Mouse (Mus musculus) retina, embryonic 14.5 days (tissue): ENCODE results near the gene Gm49416.
A peak's percentile ranks its signal among the peaks of the same experiment; 100 is the strongest.

Experiments used
- DNase-seq: peaks from one replicate; pipeline ENCODE4 v3.0.0-alpha.2; 2015; ENCODE audit warnings: low spot score

Gene Gm49416

GRCm38 (mm10) chr19:8920836-8921291, 32.1 kb downstream of the Gm49416 start:
- peak; percentile 60 for DNase-seq

DNA sequence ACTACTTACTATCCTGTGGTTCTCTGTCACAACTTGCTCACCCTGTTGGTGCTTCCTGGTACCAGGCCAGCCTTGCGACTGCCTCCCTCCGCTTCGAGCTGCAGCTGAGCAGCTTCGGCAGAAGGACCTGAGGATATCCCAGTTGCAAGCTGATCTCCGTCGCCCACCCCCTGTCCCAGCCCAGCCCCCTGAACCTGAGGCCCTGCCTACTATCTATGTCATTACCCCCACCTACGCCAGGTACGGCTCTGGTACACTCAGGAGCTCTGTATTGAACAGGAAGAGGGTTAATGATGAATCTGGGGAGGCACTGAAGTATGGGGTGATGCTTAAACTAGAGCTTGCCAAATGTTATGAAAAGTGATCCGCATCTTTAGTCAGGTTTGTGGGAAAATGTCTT, 33.0 kb downstream of the Gm49416 start:
- DNase-seq: no peak

DNA sequence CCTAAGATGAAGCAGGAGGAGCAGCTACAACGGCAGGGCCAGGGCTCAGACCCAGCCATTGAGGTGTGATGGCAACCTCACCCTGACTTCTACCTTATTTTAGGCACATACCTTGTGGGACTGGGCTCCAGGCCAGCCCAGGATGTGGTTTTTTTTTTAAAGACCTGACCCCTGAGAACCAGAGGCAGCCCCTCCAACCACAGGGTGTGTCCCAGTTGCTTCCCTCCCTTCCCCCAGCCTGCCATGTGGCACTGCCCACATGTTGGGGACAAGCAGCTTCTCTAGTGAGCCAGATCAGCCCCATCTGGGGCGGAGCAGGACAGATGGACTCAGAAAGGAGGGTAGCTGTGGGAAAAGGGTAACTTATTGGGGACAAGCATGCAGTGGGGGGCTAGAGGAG, 38.0 kb downstream of the Gm49416 start:
- no peak for DNase-seq

- DNase-seq: no peak
Observed at GRCm38 (mm10) chr19:8927891-8928525, 39.3 kb downstream of the Gm49416 start.

GRCm38 (mm10) chr19:8928689-8929223, 40.0 kb downstream of the Gm49416 start:
- DNase-seq: no peak

DNA sequence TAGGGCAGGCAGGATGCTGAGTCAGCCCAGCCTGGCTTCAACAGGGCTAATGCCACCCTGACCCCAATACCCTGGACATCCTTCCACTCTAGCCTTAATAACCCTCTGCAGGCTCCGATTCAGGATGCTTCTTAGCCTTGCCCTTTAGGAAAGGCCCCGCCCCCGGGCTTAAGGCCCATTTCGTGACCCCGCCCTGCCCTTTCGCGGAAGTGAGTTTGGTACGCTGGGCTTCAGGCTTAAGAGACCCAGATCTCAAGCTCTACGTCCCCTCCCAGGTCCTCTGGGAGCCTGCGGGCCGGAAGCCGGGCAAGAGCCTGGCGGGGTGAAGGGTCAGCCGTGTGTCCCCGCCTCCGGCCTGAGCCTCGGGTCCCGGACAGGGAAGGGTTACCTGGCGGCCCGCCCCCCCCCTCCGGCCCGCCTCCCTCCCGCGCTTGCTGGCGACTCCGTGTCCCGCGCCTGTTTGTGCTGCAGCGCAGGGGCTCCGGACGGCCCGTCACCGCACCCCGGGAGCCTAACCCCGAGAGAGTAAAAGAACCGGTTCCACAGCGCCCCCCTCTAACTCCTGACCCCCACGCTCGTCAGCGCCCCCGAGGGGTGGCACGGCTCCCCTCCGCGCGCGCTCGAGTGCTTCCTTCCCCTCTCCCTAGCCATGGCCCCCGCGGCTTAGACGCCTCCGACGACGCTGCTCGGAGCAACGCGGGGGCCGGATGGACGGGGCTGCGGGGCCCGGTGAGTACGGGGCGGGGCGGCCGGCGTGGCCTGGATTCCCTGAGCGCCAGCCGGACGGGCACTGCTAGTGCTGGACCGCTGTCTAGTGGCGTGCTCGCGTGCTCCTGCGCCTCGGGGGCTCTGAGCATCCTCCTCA, 40.7 kb downstream of the Gm49416 start, which contains the start of the genes Rom1 and Eml3:
TSS of gene Rom1 (minus strand) at position 133 of the 865 bp plus-strand sequence.
TSS of gene Eml3 (plus strand) at position 329 of the 865 bp plus-strand sequence.
- DNase-seq: peak; percentile 77

DNA sequence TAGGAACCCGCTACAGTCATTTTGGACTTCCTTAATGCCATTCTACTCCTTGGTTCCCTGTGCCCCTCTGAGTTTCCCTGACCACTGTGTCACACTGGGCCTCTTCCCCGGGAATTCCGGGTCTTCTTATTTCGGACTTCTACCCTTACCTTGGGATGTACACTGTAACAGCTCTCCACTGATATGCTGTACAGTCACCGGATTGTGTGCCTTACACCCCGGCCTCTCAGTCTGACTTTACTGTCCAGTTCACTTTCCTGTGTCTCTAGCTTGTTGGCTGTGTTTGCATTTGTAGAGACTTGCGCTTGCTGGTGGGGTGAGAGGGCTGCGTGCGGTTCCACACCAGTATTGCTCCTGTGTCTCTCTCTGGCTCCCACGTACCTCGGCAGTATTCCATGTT, 41.4 kb downstream of the Gm49416 start:
- no peak for DNase-seq

GRCm38 (mm10) chr19:8930771-8931170, 42.0 kb downstream of the Gm49416 start:
- DNase-seq: no peak

DNA sequence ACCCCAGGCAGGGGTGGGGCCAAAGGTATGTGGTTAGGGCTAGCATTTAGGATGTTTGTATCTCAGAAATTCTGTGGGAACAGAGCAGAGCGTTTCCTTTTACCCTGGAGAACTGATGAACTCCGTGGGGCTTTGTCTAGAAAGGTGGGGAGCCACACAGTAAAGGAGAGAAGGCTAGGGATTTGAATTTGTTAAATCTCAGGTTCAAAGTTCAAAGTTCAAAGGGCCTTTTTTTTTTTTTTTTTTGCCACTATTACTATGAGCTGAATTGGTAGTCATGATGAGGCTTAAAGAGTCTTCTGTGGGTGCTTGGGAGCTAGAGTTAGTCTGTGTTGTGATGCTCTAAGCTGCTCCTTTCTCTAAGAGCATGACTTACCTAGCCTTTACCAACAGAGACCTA, 48.0 kb downstream of the Gm49416 start:
- DNase-seq: no peak

DNA sequence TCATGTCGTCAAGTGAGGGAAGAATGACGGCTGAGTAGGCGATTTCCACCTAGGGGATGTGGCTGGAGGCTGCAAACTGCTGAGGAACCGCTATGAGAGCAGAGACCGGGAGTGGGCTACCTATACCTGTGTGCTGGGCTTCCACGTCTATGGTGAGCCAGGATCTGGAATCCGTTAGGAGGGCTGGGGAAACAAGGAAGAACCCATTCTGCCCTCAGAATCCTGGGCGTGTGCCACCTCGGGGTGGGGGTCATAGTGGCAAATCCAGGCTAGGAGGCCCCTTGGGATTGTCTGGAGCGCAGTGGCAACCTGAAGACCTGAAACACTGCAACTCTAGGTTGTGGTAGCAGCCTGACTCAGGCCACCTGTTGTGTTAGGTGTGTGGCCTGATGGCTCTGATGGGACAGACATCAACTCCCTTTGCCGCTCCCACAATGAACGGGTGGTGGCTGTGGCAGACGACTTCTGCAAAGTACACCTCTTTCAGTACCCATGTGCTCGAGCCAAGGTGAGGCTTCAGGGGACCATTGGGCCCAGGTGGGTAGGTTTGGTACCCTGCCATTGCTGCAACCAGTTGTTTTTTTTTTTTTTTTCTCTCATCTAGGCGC, 51.9 kb downstream of the Gm49416 start:
- no peak for DNase-seq

- no peak for DNase-seq
Observed at GRCm38 (mm10) chr19:8941136-8941514, 52.4 kb downstream of the Gm49416 start.

DNA sequence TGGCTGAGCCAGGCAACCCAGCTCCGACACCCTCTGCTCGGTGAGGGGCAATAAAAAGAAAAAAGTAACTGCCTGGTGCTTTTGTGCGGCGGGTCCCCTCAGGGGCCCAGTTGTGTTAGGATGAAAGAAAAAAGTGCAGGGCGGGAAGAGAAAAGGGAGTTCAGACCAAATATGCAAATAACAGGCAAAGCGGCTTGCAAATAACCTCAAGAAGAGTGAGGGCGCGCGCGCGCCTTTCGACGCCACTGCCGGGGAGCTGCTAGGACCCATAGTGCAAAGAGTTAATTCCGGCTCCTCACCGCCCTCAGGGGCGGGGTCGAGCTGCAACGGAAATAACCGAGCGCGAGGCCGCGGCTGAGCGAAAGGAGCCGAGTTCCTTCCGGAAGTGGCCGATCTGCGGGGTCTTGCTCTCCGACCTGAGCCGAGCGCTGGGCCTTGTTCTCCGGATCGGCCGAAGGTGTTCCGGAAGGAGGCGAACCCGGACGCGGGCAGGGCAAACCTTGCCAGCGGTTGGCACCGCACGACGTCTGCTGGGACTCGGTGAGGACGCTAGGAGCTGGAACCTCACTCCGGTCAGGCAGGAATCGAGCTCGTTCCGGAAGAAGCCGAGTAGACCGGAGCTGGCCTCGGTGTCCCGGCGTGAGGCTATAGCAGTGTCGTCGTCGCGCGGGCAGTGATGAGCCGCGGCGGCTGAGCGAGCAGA, 52.9 kb downstream of the Gm49416 start, which contains the start of gene Mta2:
TSS of gene Mta2 (plus strand) at position 361 of the 703 bp plus-strand sequence.
- DNase-seq: peak; percentile 98

GRCm38 (mm10) chr19:8942276-8942964, 53.7 kb downstream of the Gm49416 start:
- no peak for DNase-seq

GRCm38 (mm10) chr19:8943047-8943446, 54.3 kb downstream of the Gm49416 start:
- no peak for DNase-seq

- DNase-seq: no peak
Observed at GRCm38 (mm10) chr19:8944062-8944461, 55.3 kb downstream of the Gm49416 start.

GRCm38 (mm10) chr19:8944750-8945149, 56.0 kb downstream of the Gm49416 start:
- DNase-seq: peak; percentile 85
